Mouse (Mus musculus) kidney, postnatal 10 days (tissue): ENCODE results near the gene Ltbp2.

Experiments used
- DNase-seq: peaks from one replicate; pipeline ENCODE4 v3.0.0; 2021; ENCODE audit warnings: mixed read lengths

Gene Ltbp2

DNA sequence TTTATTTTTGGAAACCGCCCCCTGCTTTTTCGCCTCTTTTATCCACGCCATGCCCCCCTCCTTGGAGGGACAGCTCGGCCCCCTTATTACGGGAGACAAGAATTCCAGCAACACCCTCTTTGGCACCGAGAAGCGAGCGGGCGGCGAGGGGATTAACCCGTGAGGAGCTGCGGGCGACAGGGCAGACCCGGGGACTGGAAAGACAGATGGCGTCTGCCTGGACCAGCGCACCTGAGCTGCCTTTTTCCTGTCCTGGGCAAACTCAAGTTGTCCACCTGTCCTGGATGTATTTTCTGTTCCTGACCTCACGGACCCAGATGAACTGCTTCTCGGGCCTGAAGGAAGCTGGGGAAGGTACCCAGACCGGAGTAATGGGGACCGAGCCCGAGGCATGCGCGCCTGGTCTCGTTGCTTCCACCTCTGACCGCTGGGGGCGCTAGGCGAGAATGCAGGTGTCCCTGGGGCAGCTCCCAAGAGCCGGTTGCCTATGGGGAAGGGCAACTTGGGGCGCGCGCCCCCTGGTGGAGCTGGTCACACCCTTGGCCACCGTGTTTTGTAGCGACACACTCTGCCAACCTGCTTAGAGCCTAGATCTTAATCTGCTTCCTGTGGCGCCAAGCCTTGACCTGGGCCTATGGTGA is at the start of gene Ltbp2:
Gene Ltbp2, minus strand, starts transcription at position 52 of the 641 bp plus-strand sequence.
- DNase-seq, result peak; percentile 86

DNA sequence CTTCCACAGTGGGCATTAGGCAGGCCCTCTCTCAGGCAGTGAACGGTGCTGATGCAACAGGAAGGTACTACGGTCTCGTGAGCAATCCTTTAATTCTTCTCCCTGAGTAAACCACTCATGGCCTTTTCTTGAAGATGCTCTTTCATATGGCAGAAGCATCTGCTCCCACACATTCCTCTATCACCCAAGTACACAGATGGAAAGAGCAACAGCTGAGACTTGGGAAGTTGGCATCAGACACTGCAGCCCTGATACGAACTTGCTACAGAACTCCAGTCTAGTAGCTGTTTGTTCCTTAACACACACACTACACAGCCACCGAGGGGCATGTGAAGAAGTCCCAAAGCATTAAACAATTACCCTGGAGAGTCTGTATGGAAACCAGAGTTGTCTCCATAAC is 48.0 kb upstream of the Ltbp2 start:
- no peak for DNase-seq

DNA sequence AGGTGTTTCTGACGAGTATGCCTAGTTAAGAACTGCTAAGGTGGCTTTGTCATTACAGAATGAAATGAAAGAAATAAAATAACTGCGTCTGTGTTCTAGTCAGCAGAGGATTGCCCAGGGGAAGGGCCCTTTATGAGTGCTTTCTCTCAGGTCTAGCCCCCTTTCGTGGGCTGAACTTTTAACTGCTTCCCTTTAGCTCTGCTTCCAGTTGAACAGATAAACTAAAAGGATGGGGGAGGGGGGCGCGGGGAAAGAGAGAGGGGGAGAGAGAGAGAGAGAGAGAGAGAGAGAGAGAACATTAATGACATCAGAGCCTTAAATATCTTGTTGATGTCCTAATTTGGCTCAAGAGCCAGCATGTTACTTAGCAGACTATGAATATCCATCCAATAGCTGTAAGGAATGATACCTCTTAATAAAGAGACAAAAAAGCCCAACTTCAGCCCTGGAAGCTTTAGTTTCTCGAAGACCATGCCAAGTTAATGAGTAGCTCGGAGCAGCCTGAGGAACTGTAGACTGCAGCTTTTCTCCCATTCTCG is 45.6 kb upstream of the Ltbp2 start:
- DNase-seq, result no peak

DNA sequence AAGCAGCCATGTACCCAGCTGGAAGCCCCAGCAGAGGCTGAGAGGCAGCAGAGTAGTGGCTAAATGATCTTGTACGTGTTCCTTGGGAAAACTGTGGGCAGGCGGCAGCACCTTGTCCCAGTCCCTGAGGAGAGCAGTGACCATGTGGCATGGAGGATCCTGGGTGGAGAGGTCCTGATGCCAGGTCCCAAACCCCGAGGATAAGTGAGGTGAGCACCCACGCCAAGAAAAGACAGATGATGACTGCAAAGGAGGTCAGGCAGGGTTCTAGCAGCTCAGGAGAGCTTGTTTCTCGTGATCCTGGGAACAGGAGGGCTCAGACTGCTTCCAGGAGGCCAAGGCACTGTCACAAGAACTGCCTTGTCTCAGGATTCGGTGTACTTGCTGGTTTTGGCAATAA is 42.5 kb upstream of the Ltbp2 start:
- no peak for DNase-seq

DNA sequence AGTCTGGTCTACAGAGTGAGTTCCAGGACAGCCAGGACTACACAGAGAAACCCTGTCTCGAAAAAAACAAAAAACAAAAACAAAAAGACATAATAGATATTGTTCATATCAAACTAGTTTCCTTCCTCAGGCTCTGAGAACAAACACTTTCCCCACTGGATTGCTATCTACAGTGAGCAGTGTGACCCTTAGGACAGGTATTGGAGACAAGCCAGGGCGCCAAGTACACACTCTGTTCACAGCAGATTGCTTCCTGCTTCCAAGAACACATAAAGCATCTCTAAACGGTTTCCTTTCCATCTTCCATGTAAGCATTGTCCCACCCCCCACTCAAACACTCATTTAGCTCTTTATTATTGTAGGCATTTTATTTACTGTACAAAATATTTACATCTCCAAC is 41.5 kb upstream of the Ltbp2 start:
- DNase-seq, result no peak

DNA sequence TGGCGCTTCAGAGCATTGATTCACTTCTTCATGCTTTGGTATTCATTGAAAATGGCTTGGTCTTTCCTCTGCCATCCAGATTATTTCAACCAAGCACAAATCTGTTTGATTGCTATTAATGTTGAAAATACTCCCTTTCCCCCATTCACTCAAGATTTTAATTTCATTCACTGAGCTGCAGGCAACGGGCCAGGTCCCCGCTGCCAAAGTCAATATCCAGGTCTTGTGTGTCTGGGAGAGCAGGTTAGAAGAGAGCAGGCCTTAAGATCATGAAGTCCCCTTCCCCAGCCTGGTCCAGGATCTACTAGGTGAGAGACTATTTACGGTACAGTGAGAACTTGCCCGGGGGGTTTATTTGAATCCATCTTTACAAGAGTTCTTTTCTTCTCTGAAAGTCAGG is 38.6 kb upstream of the Ltbp2 start:
- DNase-seq, result no peak

DNA sequence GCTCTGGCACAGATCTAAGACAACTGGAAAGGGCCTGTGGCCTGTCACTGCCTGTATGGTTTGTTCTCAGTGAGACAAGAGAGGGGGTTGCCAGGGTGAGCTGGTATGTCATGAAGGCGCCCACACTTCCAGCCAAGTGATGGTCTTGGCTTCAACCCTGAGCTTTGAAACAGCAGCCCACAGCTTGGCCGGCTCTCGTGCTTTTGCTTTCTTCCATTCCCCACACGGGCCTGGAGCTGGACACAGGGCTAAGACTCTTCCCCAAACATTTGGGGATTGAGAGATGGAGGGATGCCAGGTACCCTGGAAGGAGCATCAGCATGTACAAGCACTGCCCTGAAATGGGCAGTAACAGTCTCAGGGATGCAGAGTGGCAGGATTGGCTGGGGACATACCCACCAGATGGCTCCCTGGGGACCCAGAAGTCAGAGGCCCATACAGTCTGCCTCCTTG is 36.3 kb upstream of the Ltbp2 start:
- no peak for DNase-seq

DNA sequence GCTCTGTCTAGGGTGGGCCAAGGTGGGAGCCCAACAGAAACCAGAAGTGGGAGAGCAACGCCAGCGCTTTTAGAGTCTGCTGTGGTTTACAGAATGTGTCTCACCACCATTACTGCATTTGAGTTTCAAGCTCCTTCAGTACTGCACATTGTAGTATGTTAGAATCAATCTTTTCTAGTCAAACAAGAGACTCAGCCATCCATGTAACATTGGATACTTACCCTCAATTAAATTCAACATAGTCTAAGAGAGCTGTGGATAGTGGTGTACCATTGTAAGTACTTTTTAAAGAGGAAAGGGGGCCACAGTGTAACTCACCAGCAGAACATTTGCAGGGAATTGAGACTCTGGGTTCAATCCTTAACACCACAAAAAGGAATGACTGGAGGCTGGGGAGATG is 35.3 kb upstream of the Ltbp2 start:
- DNase-seq, result no peak

DNA sequence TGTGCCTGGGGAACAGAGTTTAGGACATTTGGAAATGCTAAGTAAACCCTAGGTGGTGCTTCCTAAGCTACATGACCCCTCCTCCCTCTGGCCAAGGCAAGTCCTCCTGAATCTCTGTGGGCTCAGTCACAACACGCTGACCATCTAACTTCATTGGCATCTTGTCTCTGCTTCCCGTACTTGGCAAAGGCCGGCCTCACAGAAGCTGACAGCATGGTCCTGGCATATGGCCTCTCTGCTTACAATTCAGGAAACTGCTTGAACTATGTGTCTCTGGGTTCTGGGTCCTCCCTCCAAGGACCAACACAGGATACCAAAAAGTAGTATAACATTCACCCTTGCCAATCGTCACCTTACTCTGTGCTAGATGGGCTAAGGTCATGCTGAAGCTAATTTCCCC is 33.7 kb upstream of the Ltbp2 start:
- DNase-seq, result no peak

DNA sequence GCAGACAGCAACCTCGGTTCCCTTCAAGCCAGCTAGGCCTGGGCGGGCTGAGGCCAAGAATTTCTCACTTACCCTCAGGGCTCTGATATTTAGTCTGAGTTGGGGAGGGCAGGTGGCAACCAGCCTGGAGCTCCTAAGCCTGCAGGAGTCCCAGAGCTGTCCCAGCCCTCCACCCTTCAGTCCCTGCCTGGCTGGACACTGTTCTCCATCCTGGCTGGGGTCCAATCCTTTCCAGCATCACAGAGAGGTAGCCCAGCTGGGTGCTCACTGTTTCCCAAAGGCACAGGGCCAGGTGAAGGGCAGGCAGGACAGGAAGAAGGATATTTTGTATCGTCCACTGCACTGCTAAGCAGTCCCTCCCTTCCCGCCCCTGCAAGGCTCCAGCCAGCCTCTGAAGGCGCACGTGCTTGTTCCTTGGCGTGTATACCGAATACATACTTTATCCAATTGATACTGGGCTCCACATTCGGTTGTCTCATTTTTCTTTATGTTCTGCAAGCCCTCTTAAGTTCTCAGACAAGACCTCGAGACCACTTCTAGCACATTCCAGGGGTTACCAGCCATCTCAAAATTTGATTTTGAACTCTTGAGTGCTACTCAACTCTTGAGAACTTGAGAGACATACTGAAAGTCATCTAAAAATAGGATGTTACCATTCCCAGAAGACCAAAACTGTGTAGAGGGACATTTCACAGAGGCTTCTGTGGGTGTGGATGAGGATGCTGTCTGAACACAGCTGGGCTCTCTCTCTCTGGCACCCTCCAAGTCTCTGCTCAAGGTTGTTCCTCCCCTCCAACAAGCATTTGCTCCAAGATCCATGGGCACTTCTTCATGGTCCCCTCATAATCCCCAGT is 31.5 kb upstream of the Ltbp2 start:
- DNase-seq, result peak; percentile 35

DNA sequence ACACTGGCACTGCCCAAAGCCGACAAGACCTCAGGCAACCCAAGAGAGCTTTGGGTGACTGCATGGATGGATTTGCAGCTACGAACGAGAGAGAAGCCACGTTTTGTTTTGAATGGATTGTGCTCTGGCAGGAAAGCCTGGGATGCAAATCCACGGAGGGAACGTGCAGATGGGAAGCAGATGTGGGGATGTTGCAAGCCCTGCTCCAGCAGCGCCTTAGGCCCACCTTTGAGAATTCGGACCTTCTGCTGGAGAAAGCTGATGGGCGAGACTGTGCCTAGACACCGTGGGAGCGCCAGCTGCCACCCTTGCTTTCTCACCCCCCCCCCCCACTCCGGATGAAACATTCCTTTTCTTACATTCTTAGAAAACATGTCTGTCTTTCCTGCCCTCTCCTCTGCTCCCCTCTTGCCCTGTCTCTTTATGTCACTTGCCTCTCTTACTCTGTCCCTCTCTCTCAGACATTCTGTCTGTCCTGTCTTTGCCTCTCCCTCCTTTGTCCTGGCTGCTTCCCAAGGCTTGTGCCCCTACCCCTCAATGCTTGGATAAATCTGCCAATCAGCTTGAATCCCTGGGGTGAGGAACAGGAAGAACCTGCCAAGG is 30.8 kb upstream of the Ltbp2 start:
- no peak for DNase-seq

DNA sequence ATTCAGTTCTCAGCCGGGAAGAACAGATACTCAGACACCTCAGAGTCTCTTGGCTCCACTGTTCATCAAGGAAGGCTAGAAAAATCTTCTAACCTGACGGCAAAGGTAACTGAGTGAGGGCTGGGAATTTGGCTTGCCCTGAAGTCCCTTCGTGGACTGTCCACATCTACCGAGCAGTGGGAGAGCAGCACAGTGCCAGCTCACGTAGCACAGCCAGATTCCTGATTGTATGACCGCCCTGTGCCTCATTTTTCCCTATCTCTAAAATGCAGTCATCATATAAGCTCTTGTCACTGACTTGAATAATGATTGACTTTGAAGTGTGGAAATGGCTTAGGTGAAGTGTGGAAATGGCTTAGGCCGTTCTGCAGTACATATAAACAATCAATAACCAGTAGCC is 28.1 kb upstream of the Ltbp2 start:
- DNase-seq, result no peak

DNA sequence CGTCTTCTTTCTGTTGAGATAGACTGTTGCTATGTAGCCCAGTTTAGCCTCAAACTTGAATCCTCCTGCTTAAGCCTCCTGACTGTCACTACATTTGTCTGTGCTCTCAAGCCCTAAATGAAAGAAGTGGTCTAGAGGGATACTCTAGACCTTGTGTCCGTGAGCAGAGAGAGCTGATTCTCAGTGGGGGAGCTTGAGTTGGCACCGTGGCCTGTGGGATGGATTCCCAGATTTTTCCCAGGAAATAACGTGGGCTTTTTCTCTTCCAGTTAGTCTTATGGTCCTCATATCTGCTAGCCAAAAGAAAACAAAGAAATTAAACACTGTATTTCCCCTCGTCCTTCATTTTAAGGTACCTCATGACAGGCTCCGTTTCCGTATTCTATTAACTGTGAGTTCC is 24.0 kb upstream of the Ltbp2 start:
- no peak for DNase-seq

DNA sequence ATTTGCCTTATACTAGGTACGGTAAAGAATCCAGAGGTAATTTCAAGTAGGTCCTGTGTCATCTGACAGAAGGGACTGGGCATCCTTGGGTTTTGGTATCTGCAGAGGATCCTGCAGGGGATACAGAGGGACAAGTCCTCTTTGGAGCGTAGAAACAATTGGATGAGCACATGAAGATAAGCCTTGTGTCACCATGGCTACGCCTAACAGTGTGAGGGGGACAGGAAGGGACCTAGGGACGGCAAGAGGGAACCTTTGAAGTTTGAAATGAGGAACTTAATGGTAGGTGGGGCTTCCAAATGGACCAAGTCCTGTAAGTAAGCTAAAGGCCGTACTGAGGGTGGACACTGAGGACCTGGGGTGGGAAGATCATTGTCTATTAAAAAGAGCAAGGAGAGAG is 21.0 kb upstream of the Ltbp2 start:
- no peak for DNase-seq

DNA sequence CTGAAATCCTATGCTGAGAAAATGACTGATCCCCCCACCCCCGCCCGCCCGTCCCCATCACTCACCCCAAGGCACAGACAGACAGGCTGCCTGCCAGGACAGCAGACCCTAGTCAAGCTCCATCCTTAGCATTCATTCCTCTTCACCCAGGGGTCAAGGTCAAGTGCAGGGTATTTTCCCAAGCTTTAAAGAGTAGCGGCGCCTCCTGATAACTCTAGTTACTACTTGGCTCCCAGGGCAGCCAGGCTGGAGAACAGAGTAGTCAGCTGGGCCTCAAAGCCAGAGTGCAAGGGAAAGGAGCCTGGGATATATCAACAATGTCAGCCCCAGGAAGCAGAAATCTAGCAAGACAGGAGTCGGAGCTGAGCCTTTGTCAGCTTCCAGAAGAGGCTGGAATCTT is 19.9 kb upstream of the Ltbp2 start:
- no peak for DNase-seq

DNA sequence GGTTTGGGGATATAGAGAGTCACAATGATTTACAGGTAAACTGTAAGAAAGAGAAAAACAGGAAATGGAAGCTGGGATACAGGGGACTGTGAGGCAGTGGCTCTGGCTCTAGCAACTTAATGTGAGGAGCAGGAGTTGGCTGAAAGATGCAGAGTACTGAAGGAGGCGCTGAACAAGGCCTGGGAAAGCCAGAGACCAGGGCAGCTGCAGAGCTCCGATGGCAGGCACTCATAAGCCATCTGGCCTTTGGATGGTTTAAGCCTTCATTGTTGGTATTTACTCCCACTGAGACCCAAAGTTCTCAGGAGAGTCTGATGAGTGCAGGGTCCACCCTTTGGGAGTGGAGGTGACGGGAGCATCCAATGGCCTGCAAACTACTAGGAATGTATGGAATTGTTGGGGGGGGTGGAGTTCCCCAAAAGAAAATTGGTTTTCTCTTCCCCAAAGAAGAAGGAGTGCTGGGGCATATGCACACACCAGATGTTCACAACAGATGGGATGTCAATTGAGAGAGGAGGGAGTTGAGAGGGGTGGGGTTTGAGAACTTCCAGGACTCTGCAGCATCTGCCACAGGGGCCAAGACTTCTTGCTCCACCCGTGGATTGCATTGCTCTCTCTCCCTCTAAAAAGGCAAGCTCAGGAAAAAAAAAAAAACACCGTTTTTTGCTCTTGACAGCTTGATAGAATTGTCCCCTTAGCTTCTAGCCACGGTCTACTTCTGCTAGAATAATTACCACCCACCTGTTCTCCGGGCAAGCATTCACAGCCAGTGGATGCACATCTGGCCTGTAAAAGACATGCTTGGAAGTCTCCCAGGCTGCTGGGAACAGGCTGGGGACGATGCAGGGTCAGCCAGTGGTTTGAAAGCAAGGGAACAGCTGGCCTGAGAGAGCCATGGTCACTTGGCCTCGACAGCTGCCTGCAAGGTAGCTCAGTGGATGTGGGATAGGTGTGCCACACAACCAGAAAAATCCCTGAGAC is 17.6 kb upstream of the Ltbp2 start:
- no peak for DNase-seq

DNA sequence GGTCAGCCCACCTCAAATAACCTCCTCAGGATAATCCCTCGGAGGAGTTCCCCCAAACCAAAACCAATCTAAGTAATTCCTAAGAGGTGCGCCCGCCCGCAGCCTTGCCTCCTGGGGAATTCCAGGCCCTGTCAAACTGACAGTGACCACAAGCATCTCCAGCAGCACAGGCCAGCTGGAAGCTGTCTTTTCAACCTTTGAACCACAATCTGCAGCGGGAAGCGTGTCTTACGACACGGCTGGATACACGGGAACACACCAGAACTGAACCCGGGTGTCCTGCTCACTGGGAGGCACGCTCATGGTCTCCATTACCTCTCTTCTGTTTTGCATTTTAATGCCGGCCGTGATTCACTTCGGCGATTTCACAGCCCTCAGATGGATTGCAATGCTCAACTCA is 14.0 kb upstream of the Ltbp2 start:
- no peak for DNase-seq

DNA sequence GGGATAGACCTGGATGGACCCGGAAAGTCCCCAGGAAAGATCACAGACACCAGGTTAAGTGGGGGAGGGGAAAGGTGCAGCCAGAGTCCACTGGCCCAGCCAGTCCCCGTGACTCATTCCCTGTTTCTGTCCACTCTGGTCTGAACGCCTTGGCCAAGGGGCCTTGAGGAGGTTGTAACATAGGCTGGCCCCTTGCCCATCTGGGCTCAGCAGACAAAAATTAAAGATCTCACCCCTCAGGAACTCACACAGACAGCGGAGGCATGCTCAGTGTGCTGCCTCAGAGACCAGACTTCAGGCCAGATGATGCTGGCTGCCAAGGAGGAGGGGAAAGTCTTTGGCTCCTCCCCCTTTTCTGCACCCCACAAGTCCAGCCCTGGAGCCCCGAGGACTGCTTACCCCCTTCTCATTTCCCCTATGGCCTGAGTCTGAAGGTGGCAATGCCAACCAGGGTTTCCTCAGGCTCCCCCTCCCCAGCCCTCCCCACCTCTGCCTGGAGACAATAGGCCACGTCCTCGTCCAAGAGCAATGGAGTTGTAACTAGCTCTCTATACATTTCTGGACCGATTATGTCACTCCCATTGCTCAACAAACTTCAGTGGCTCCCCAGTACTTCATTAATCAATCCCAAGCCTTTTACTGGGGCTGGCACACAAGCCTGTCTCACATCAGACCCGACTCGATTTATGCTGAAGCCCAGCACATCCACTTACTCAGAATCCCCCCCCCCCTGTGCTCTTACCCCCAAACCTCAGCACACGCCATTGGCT is 9.0 kb upstream of the Ltbp2 start:
- DNase-seq, result no peak

DNA sequence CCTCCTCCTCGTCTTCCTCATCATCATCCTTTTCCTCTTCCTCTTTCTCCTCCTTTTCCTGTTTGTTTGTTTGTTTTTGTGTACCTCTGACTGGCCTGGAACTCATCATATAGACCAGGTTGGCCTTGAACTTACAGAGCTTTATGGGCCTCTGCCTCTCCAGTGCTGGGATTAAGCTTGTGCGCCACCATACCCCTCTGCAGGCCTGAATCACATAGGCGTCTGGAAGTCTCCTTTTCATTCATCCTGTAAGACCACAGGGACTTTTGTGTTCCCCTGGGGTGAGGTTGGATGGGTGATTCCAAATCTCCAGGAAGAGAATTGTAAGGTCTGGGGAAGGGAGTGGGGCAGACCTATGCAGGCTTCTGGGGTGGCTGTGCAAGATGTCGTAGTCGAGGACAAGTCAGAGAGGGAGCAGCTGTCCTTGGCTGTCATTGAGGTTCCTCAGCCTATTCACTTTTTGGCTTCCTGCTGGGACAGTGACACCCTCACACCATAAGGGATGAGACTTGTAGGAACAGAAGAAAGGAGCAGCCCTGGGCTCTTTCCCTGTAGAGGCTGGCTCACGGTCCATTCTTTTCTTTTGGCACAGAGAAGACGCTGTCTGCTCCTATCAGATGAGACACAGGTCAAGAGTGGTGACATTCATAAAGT is 8.2 kb upstream of the Ltbp2 start:
- no peak for DNase-seq

DNA sequence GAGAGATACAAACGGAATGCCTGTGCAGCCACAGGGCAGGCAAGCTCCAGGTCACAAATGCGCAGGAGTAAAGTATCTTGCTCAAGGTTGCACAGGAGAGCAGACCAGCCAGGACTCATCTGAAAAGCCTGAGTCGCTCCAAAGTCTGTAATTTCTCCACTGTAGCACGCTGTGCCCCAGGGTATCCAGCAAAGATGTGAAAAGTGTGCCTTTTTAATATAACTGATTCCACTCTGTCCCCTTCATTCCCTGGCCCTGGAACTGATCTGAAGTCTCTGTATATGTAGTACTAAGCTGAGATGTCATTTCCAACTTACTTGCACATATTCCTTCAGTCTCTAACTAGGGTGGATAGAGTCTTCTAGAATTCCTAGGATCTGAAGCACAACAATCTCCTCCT is 6.5 kb upstream of the Ltbp2 start:
- DNase-seq, result no peak

DNA sequence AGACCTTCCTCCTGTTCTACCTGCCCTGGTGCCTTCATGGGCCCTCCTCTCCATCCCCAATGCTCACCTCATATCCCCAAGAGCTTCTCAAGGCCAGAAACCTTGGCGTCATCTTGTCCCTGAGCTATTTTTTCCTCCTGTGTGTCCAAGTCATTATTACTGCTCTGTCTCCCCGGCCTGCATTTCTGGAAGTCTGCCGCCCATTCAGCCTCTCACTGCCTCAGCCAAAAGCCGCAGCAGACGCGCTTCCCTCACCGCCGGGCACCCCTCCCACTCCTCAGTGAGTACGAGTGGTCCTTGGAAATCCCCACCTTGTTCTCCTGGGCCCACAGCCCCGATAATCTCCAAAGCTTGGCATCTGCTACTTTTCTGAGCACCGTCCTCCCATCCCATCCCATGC is 3.8 kb upstream of the Ltbp2 start:
- DNase-seq, result no peak
